Mouse (Mus musculus) midbrain, embryonic 12.5 days (tissue): Measurements from ENCODE around the gene Gm12830. TPM values are rescaled to one million over a fixed set of nuclear protein-coding genes. Genes with fewer than 3 reads are reported as not detected.

ENCODE experiments used
- ATAC-seq: fragments of 200-750 bp; cut with Nextera tagmentation; 2 replicates; pipeline ENCODE4 v1.8.0; 2017; ENCODE audit warnings: low read depth, moderate TSS enrichment, moderate library complexity; ENCODE audit not compliant: low FRiP score
- H3K27ac ChIP-seq: fragments of 300-500 bp; sonication (generic); replicated peaks from 2 replicates; pipeline ENCODE4 v1.5.1; 2016; ENCODE audit warnings: mild to moderate bottlenecking
- H3K27me3 ChIP-seq: fragments of 300-500 bp; sonication (generic); 2 replicates; pipeline ENCODE4 v1.6.1; 2016; ENCODE audit warnings: mild to moderate bottlenecking
- H3K36me3 ChIP-seq: fragments of 300-500 bp; sonication (generic); 2 replicates; pipeline ENCODE4 v1.6.1; 2016
- H3K4me1 ChIP-seq: fragments of 300-500 bp; sonication (generic); 2 replicates; pipeline ENCODE4 v1.6.1; 2016
- H3K4me2 ChIP-seq: fragments of 300-500 bp; sonication (generic); replicated peaks from 2 replicates; pipeline ENCODE4 v1.6.1; 2016; ENCODE audit warnings: mild to moderate bottlenecking, moderate library complexity
- H3K4me3 ChIP-seq: fragments of 300-500 bp; sonication (generic); 2 replicates; pipeline ENCODE4 v1.5.1; 2016; ENCODE audit warnings: mild to moderate bottlenecking
- H3K9ac ChIP-seq: fragments of 300-500 bp; sonication (generic); replicated peaks from 2 replicates; pipeline ENCODE4 v1.6.1; 2016; ENCODE audit warnings: mild to moderate bottlenecking, moderate library complexity
- H3K9me3 ChIP-seq: fragments of 300-500 bp; sonication (generic); 2 replicates; pipeline ENCODE4 v1.6.1; 2016; ENCODE audit warnings: mild to moderate bottlenecking
- WGBS: fragments of 180-500 bp; shearing (Covaris S2); methylation state at CpG from one replicate; pipeline ENCODE4 v1.1.7; 2016; 5-methylcytosine and 5-hydroxymethylcytosine counted together
- polyA plus RNA-seq: library from polyadenylated mRNA; unstranded; fragments of >200 nt; fragmentation: Nextera tagmentation; extraction: Ambion mirVana; gene quantifications from 2 replicates; pipeline ENCODE4 v1.2.1, GENCODE M21; 2016

The Gm12830 gene
- polyA plus RNA-seq, 1 experiment from 2014 or later = not detected

- peaks cover 49% of the 10 kb centered on the region for H3K27me3 ChIP-seq
- H3K4me3 ChIP-seq = no peak overlapping the region
- no peak overlapping the region for H3K27ac ChIP-seq
- no peaks in the 10 kb centered on the region for H3K36me3 ChIP-seq
- H3K9me3 ChIP-seq = no peaks in the 10 kb centered on the region
- no peak overlapping the region for H3K9ac ChIP-seq
- ATAC-seq = no peak
- WGBS = 74% methylated on average over 6 of the region's 6 CpGs
- peaks cover 12% of the 10 kb centered on the region for H3K4me1 ChIP-seq
- no peak overlapping the region for H3K4me2 ChIP-seq
These were observed 25.2 kb downstream of the Gm12830 start for GRCm38 (mm10) chr4:114846723-114847122.

GRCm38 (mm10) chr4:114853968-114854367 is 32.4 kb downstream of the Gm12830 start:
- ATAC-seq = no peak
- Histone ChIP-seq H3K4me3 (no peak overlapping the region), H3K9ac (no peak overlapping the region), H3K27ac (no peak overlapping the region), H3K9me3 (no peaks in the 10 kb centered on the region), H3K4me1 (no peaks in the 10 kb centered on the region), H3K27me3 (0 out of 2 replicates have a peak, but pooled peaks cover 5% of the 10 kb centered on the region), H3K4me2 (no peak overlapping the region), H3K36me3 (no peaks in the 10 kb centered on the region)
- 81% methylated on average over 2 of the region's 2 CpGs for WGBS

- H3K9me3 ChIP-seq = no peaks in the 10 kb centered on the region
- no peak overlapping the region for H3K9ac ChIP-seq
- WGBS = 22% methylated on average over 5 of the region's 5 CpGs
- ATAC-seq = no peak
- H3K27me3 ChIP-seq = no peaks in the 10 kb centered on the region
- H3K27ac ChIP-seq = no peak overlapping the region
- no peak overlapping the region for H3K4me2 ChIP-seq
- H3K4me3 ChIP-seq = no peak overlapping the region
- no peaks in the 10 kb centered on the region for H3K36me3 ChIP-seq
- H3K4me1 ChIP-seq = no peaks in the 10 kb centered on the region
These were observed 36.9 kb downstream of the Gm12830 start for GRCm38 (mm10) chr4:114858426-114858825.

GRCm38 (mm10) chr4:114863166-114863565 is 41.6 kb downstream of the Gm12830 start:
- no peak for ATAC-seq
- Histone ChIP-seq H3K4me1 (no peaks in the 10 kb centered on the region), H3K9ac (no peak overlapping the region), H3K36me3 (no peaks in the 10 kb centered on the region), H3K27me3 (0 out of 2 replicates have a peak, but pooled peaks cover 3% of the 10 kb centered on the region), H3K4me2 (no peak overlapping the region), H3K27ac (no peak overlapping the region), H3K9me3 (no peaks in the 10 kb centered on the region), H3K4me3 (no peak overlapping the region)
- 79% methylated on average over 5 of the region's 5 CpGs for WGBS

GRCm38 (mm10) chr4:114869765-114870490 is 48.4 kb downstream of the Gm12830 start:
- Histone ChIP-seq H3K9me3 (no peaks in the 10 kb centered on the region), H3K4me2 (no peak overlapping the region), H3K36me3 (no peaks in the 10 kb centered on the region), H3K9ac (no peak overlapping the region), H3K27me3 (peaks cover 9% of the 10 kb centered on the region; the same call in 1 of the 2 replicates), H3K4me3 (no peak overlapping the region), H3K4me1 (no peaks in the 10 kb centered on the region), H3K27ac (no peak overlapping the region)
- WGBS = 56% methylated on average over 11 of the region's 11 CpGs
- ATAC-seq = no peak; the same call in 1 of the 2 replicates

GRCm38 (mm10) chr4:114876441-114876972 is 55.0 kb downstream of the Gm12830 start:
- no peaks in the 10 kb centered on the region for H3K9me3 ChIP-seq
- no peak for ATAC-seq
- 10% methylated on average over 8 of the region's 8 CpGs for WGBS
- no peak overlapping the region for H3K9ac ChIP-seq
- peaks cover 6% of the 10 kb centered on the region; the same call in 1 of the 2 replicates for H3K27me3 ChIP-seq
- no peak overlapping the region for H3K4me2 ChIP-seq
- no peak overlapping the region for H3K27ac ChIP-seq
- H3K36me3 ChIP-seq = no peaks in the 10 kb centered on the region
- H3K4me3 ChIP-seq = no peak overlapping the region
- H3K4me1 ChIP-seq = no peaks in the 10 kb centered on the region

- Histone ChIP-seq H3K27me3 (no peaks in the 10 kb centered on the region; the same call in 1 of the 2 replicates), H3K36me3 (no peaks in the 10 kb centered on the region), H3K9me3 (no peaks in the 10 kb centered on the region), H3K4me1 (no peaks in the 10 kb centered on the region), H3K4me2 (no peak overlapping the region), H3K9ac (no peak overlapping the region), H3K27ac (no peak overlapping the region), H3K4me3 (no peak overlapping the region)
- no peak for ATAC-seq
- WGBS = 84% methylated on average over 1 of the region's 1 CpGs
These were observed 60.7 kb downstream of the Gm12830 start for GRCm38 (mm10) chr4:114882232-114882631.

- no peak overlapping the region for H3K27ac ChIP-seq
- no peaks in the 10 kb centered on the region for H3K36me3 ChIP-seq
- H3K9me3 ChIP-seq = no peaks in the 10 kb centered on the region
- no peak overlapping the region for H3K4me2 ChIP-seq
- peaks cover 20% of the 10 kb centered on the region for H3K4me1 ChIP-seq
- 15% methylated on average over 4 of the region's 4 CpGs for WGBS
- H3K4me3 ChIP-seq = no peak overlapping the region
- peaks cover 82% of the 10 kb centered on the region for H3K27me3 ChIP-seq
- no peak overlapping the region for H3K9ac ChIP-seq
- no peak for ATAC-seq
These were observed 76.3 kb downstream of the Gm12830 start for GRCm38 (mm10) chr4:114897853-114898252.

GRCm38 (mm10) chr4:114899885-114900284 is 78.4 kb downstream of the Gm12830 start:
- no peak overlapping the region for H3K9ac ChIP-seq
- WGBS = 10% methylated on average over 3 of the region's 3 CpGs
- H3K36me3 ChIP-seq = no peaks in the 10 kb centered on the region
- no peaks in the 10 kb centered on the region for H3K9me3 ChIP-seq
- no peak overlapping the region for H3K4me2 ChIP-seq
- no peak for ATAC-seq
- H3K27ac ChIP-seq = no peak overlapping the region
- peaks cover 23% of the 10 kb centered on the region for H3K4me1 ChIP-seq
- peaks cover 96% of the 10 kb centered on the region for H3K27me3 ChIP-seq
- H3K4me3 ChIP-seq = no peak overlapping the region

- Histone ChIP-seq H3K27ac (no peak overlapping the region), H3K4me3 (peak overlapping the region; percentile 33), H3K27me3 (peaks cover 99% of the 10 kb centered on the region), H3K4me2 (peak overlapping the region; percentile 49), H3K4me1 (peaks cover 23% of the 10 kb centered on the region), H3K9me3 (no peaks in the 10 kb centered on the region), H3K36me3 (no peaks in the 10 kb centered on the region), H3K9ac (no peak overlapping the region)
- no peak for ATAC-seq
- 2% methylated on average over 33 of the region's 33 CpGs for whole genome bisulfite sequencing
These were observed 79.5 kb downstream of the Gm12830 start for GRCm38 (mm10) chr4:114900866-114901642.

- no peak overlapping the region; the same call in 1 of the 2 replicates for H3K9ac ChIP-seq
These were observed 80.3 kb downstream of the Gm12830 start for GRCm38 (mm10) chr4:114901643-114902351.

More at GRCm38 (mm10) chr4:114901643-114902351, 80.3 kb downstream of the Gm12830 start:
- H3K27me3 ChIP-seq = peaks cover 100% of the 10 kb centered on the region
- H3K27ac ChIP-seq = no peak overlapping the region
- peaks cover 23% of the 10 kb centered on the region for H3K4me1 ChIP-seq
- peak; percentile 64; the same call in 1 of the 2 replicates for ATAC-seq
- peak overlapping the region; percentile 33 for H3K4me3 ChIP-seq
- WGBS = under 1% methylated on average over 42 of the region's 42 CpGs
- no peaks in the 10 kb centered on the region for H3K36me3 ChIP-seq
- H3K9me3 ChIP-seq = no peaks in the 10 kb centered on the region
- H3K4me2 ChIP-seq = peak overlapping the region; percentile 49
